Mouse (Mus musculus) forelimb bud, embryonic 11.5 days (tissue): ENCODE results near the gene Tefm.

ENCODE experiments used
- DNase-seq: peaks from one replicate; pipeline ENCODE4 v3.0.0-alpha.2; 2012; ENCODE audit warnings: low read depth, low spot score

Tefm gene

GRCm38 (mm10) chr11:80098444-80099056 is 43.4 kb downstream of the Tefm start:
- DNase-seq, result no peak

GRCm38 (mm10) chr11:80090555-80091164 is 51.3 kb downstream of the Tefm start:
- no peak for DNase-seq

GRCm38 (mm10) chr11:80089817-80090214 is 52.2 kb downstream of the Tefm start:
- no peak for DNase-seq

GRCm38 (mm10) chr11:80088917-80089816 is 52.8 kb downstream of the Tefm start, which contains the start of gene Atad5:
Gene Atad5, plus strand, starts transcription at chr11:80089400.
- peak; percentile 86 for DNase-seq

GRCm38 (mm10) chr11:80086844-80087243 is 55.1 kb downstream of the Tefm start:
- peak; percentile 90 for DNase-seq
